In genomic region chr4:115838696-115839641, GRCm38 (mm10) we compare ENCODE assay signal across 1 mouse cellular context.
TF ChIP-seq lines count a peak whose summit lies in the region.

Gene Mknk1 (plus strand): TSS chr4:115839198.

TF ChIP-seq in CH12.LX, 34 proteins besides CTCF, POLR2A, EP300 and RAD21 (continued from another document):
- TF ChIP-seq CHD2 (IDR thresholded peaks at IDR 0.05; ENCODE audit: low read length) (0 out of 2 replicates have a peak, but pooled peaks have one; percentile 55), IRF4 (IDR thresholded peaks at IDR 0.05; ENCODE audit: low read depth, low read length) (no peak), UBTF (IDR thresholded peaks at IDR 0.05; ENCODE audit: low read depth, low read length) (no peak), MXI1 (IDR thresholded peaks at IDR 0.05; ENCODE audit: low read depth, low read length) (peak; percentile 92; the same call in 1 of the 2 replicates), NELFE (IDR thresholded peaks at IDR 0.05; ENCODE audit: low read depth, low read length) (peak; percentile 76), ZKSCAN1 (IDR thresholded peaks at IDR 0.05; ENCODE audit: borderline replicate concordance, low read depth, low read length) (no peak), JUND (conservative IDR thresholded peaks at IDR 0.05; ENCODE audit: low read depth, low read length) (no peak), SIN3A (IDR thresholded peaks at IDR 0.05; ENCODE audit: low read length) (peak; percentile 27), ZC3H11A (IDR thresholded peaks at IDR 0.05; ENCODE audit: low read depth, low read length) (no peak), KAT2A (IDR thresholded peaks at IDR 0.05; ENCODE audit: insufficient replicate concordance, low read length) (no peak), ETS1 (conservative IDR thresholded peaks at IDR 0.05; ENCODE audit: low read depth, low read length) (no peak), BHLHE40 (IDR thresholded peaks at IDR 0.05; ENCODE audit: low read depth, low read length) (peak; percentile 82), MEF2A (IDR thresholded peaks at IDR 0.05; ENCODE audit: borderline replicate concordance, low read depth, low read length) (no peak), POLR2AphosphoS2 (IDR thresholded peaks at IDR 0.05; ENCODE audit: low read depth, low read length) (no peak; the same call in 1 of the 2 replicates), RCOR1 (conservative IDR thresholded peaks at IDR 0.05; ENCODE audit: low read depth, low read length) (no peak), CHD1 (IDR thresholded peaks at IDR 0.05; ENCODE audit: low read depth, low read length) (no peak), MAZ (IDR thresholded peaks at IDR 0.05; ENCODE audit: low read depth, low read length) (0 out of 2 replicates have a peak, but pooled peaks have one; percentile 21), TCF12 (IDR thresholded peaks at IDR 0.05; ENCODE audit: low read depth, low read length) (peak; percentile 84), E2F4 (IDR thresholded peaks at IDR 0.05; ENCODE audit: insufficient replicate concordance, low read depth, low read length) (no peak), GABPA (IDR thresholded peaks at IDR 0.05; ENCODE audit: insufficient replicate concordance, low read depth, low read length) (no peak), NRF1 (IDR thresholded peaks at IDR 0.05; ENCODE audit: low read depth, low read length) (peak; percentile 99)
TF ChIP-seq in CH12.LX: peak in this region for 16.
